10 mouse cellular contexts compared by ENCODE assay signal in the genomic region with DNA sequence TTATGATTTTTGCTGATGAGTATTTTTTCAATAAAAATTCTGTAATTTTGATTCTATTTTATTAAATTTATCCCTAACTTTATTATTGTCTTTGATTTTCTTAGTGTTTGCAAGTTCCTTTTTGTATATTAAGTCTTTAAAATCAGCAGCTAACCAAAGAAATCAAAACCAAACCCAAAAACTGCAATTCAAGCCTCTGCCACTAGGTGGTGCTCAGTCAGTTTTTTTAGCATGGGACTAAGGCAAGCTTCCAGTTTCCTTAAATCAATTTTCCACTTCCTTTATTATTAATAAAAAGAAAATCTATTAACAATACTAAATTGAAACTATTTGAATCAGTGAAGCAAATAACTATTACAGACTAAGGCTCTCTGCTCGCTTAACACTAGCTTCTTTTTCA.
DNase-seq lines count a peak whose midpoint lies in the region; ATAC-seq lines count a peak whose summit lies in the region.
"Had no signal": no experiment of that assay in that cellular context is flagged by ENCODE, and none has a peak within 500 bp of the region (broad histone marks: within the 10 kb centered on the region; RNA-seq: fewer than 3 reads in every experiment).

No protein-coding gene starts in this region.

- no peaks in the 10 kb centered on the region for H3K9me3 ChIP-seq in hindbrain, embryonic 10.5 days
- H3K9me3 ChIP-seq in hindbrain, embryonic 13.5 days = no peaks in the 10 kb centered on the region
- H3K9me3 ChIP-seq: limb, embryonic 13.5 days; stomach, embryonic 15.5 days had no signal

- no peaks in the 10 kb centered on the region for H3K36me3 ChIP-seq in hindbrain, embryonic 10.5 days
- no peaks in the 10 kb centered on the region for H3K36me3 ChIP-seq in hindbrain, embryonic 13.5 days
- H3K36me3 ChIP-seq: limb, embryonic 13.5 days; stomach, embryonic 15.5 days had no signal

- H3K27ac ChIP-seq in hindbrain, embryonic 10.5 days = no peak overlapping the region
- no peak overlapping the region for H3K27ac ChIP-seq in hindbrain, embryonic 13.5 days
- H3K27ac ChIP-seq: limb, embryonic 13.5 days; stomach, embryonic 15.5 days had no signal

- no peak overlapping the region for H3K4me2 ChIP-seq in hindbrain, embryonic 13.5 days
- H3K4me2 ChIP-seq: limb, embryonic 13.5 days; stomach, embryonic 15.5 days had no signal

- H3K4me1 ChIP-seq in hindbrain, embryonic 10.5 days (replicated peaks) = no peaks in the 10 kb centered on the region
- no peaks in the 10 kb centered on the region for H3K4me1 ChIP-seq in hindbrain, embryonic 13.5 days (replicated peaks)
- H3K4me1 ChIP-seq: stomach, embryonic 15.5 days had no signal

- peak; percentile 69 for DNase-seq in hindbrain, embryonic 10.5 days (ENCODE audit: low spot score)
- DNase-seq in 3T3-L1 (ENCODE audit: low read depth, low spot score) (peak; percentile 84), ES-CJ7 (ENCODE audit: low read depth, low spot score) (peak; percentile 56)
- peak; percentile 26 to 57 for DNase-seq in cerebellum, postnatal 36 days
- DNase-seq in layer of hippocampus, postnatal 10 days (ENCODE audit: low spot score in 2 of 2) = peak; percentile 66 to 77
- DNase-seq in natural killer cell, adult 2 months (ENCODE audit: low spot score in 2 of 2) = peak; percentile 11 to 37
- no peak for DNase-seq in ovary, adult 18-20 months (ENCODE audit: low spot score)

- 31% methylated on average over 1 of the region's 1 CpGs for WGBS in hindbrain, embryonic 10.5 days
- 24% methylated on average over 1 of the region's 1 CpGs for WGBS in hindbrain, embryonic 13.5 days

- no peaks in the 10 kb centered on the region for H3K27me3 ChIP-seq in hindbrain, embryonic 10.5 days (ENCODE audit: insufficient read depth, poor library complexity, severe bottlenecking)
- no peaks in the 10 kb centered on the region for H3K27me3 ChIP-seq in hindbrain, embryonic 13.5 days
- H3K27me3 ChIP-seq: stomach, embryonic 15.5 days had no signal

- H3K9ac ChIP-seq in hindbrain, embryonic 13.5 days = no peak overlapping the region
- H3K9ac ChIP-seq: limb, embryonic 13.5 days; stomach, embryonic 15.5 days had no signal

- no peak for ATAC-seq in hindbrain, embryonic 13.5 days (ENCODE audit: low FRiP score)

- no peak overlapping the region for H3K4me3 ChIP-seq in hindbrain, embryonic 10.5 days
- no peak overlapping the region for H3K4me3 ChIP-seq in hindbrain, embryonic 13.5 days
- H3K4me3 ChIP-seq: limb, embryonic 13.5 days; stomach, embryonic 15.5 days had no signal
